Mouse (Mus musculus) embryo, embryonic 11 days (tissue): Measurements from ENCODE around the gene Oaz2.
"Not testable (repeated sequence)": the region's sequence is repeated elsewhere in the genome, so short reads cannot be mapped to it uniquely, and the experiment has no call there.

ENCODE experiments used
- DNase-seq: peaks from one replicate; pipeline ENCODE4 v3.0.0-alpha.2; 2015

Oaz2 gene

DNA sequence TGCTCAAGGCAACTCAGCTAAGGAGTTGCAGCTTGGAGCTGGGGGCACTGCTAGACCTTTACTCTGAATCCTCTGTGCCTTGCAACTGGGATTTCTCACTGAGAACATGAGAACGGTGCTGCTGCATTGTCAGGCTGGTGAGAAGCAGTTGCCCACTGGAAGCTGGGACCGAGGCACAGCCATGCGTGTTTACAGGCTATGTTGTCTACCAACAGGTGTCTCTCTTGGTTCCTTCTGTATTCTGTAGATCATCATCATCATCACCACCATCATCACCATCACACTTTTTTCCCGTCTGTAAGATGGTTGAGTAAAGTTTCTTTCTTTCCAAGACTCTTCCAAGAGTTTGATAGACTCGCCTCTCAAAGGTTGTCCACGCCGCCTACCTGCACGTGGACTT lies at the start of gene Oaz2:
Oaz2 (plus strand) TSS at position 301 of the 400 bp plus-strand sequence.
- DNase-seq: no peak

GRCm38 (mm10) chr9:65619311-65619710 lies 48.5 kb upstream of the Oaz2 start:
- no peak for DNase-seq

GRCm38 (mm10) chr9:65621196-65621595 lies 46.6 kb upstream of the Oaz2 start:
- DNase-seq: no peak

GRCm38 (mm10) chr9:65621666-65622065 lies 46.1 kb upstream of the Oaz2 start:
- DNase-seq: no peak

DNA sequence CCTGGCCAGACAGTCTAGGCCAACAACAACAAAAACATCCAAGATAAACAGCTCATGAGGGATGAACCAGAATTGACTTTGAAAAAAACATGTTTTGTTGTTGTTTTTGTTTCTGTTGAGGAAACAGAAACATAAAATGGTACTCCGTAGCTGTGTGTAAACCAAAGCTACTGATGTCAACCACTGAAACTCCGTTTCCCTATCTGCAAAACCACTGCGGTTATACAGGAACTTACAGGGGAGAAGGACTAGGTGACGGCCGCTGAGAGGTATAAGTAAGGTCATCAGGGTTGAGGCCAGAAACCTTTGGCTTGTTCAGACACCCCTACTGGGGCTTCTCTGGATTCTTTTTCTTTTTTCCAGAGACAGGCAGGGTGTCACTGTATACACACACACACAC lies 45.0 kb upstream of the Oaz2 start:
- DNase-seq: no peak

GRCm38 (mm10) chr9:65624266-65624665 lies 43.5 kb upstream of the Oaz2 start:
- DNase-seq: no peak

GRCm38 (mm10) chr9:65629025-65629766 lies 38.6 kb upstream of the Oaz2 start, which contains the start of gene Rbpms2:
TSS of gene Rbpms2 (plus strand) at chr9:65629648.
- peak; percentile 41 for DNase-seq

DNA sequence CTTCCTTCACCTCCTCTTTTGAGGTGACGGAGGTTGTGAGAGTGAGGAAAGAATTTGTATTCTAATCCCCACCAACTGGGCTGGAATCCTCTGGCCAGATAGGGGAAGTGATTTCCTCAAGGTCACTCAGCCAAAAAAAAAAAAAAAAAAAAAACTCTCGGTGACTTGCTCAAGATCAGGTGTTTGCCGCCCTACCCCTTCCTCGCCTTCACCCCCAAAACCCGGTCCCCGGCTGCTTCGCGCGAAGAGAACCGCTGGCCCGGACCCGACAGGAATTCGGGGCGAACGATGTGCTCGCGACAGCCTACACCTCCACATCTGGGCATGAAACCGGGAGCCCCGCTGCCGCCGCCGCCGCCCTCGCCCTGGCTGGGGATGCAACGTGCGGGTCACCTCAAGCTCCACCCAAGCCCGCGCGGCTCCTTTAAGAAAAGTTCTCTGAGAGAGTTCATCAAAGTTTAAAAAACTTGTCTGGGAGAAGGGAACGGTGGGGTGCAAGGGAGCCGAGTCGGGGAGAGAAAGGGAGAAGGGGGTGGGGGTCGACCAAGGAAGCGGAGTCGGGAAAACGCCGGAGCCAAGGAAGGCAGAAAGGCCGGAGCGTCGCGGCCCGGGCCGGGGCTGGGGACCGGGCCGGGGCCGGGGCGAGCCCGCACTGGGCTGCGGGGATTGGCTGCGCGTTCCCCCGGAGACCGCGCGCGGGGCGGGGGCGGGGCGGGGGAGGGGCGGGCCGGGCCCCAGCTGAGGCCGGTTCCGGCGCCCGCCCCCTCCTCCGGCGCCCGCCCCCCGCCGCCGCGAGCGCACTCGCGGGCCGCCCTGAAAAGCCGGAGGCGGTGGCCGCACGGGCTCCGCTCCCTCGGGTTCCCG lies 37.8 kb upstream of the Oaz2 start:
- DNase-seq: peak; percentile 80

DNA sequence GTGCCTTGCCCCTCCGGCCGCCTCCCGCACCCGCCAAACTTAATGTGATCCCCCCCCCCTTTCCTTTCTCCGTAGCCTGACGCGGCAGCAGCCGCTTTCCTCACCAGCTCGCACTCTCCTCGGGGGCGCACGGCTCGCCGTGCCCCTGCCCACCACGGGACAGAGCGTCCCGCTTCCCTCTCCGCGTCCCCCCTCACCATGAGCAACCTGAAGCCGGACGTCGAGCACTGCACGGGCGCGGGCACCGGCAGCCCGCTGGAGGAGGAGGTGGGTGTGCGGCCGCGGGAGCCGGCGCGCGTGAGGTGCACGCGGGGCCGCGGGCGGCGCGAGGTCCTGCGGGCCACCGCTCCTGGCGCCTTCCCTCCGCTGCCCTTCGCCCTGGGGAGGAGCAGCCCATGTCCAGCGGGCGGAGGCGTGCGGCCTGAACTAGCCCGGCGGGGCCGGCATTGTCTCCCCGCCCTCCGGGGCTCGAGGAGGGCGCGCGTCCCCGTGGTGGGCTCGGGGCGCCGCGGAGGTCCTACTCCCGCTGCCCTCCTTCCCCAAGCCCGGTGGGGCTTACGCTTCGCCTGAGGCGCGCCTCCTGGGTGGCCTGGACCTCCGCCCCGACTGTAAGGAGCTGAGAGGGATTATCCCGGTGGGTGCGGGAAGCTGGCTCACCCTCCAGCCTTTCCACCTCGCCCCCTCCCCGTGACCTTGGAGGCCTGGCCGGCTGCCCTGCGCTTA lies 37.0 kb upstream of the Oaz2 start:
- DNase-seq: peak; percentile 71

GRCm38 (mm10) chr9:65631354-65632021 lies 36.3 kb upstream of the Oaz2 start:
- DNase-seq: peak; percentile 8

DNA sequence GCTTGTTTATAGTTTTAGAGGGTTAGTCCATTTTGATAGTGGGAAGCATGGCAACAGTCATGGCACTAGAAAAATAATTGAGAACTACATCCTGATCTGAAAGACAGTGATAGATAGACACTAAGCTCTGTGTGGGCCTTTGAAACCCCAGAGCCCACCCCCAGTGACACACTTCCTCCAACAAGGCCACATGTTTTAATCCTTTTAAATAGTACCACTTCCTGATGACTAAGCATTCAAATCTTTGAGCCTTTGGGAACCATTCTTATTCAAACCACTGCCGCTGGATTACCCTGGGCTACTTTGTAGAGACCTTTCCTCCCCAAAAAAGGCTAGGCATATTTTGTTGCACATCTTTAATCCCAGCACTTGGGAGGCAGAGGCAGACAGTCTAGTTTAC lies 32.0 kb upstream of the Oaz2 start:
- no peak for DNase-seq

DNA sequence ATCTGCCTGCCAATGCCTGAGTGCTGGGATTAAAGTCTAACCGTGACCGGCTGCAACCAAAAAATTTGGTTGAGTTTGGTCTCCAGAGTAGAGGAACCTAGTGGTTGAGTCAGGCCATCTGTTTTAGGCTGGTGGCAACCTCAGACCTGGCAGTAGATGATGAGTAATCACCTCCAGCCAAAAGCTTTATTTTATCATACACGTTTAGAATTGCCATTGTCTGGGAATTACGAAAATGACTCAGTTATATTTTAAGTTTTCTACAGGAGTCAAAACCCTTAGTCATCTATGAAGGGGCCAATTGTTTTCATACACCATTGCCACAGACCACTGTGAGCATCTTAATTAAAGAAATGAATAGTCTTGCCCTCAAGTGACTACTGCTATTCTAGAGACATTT lies 30.9 kb upstream of the Oaz2 start:
- DNase-seq: no peak

- no peak for DNase-seq
Measured at GRCm38 (mm10) chr9:65639065-65639464, 28.7 kb upstream of the Oaz2 start.

DNA sequence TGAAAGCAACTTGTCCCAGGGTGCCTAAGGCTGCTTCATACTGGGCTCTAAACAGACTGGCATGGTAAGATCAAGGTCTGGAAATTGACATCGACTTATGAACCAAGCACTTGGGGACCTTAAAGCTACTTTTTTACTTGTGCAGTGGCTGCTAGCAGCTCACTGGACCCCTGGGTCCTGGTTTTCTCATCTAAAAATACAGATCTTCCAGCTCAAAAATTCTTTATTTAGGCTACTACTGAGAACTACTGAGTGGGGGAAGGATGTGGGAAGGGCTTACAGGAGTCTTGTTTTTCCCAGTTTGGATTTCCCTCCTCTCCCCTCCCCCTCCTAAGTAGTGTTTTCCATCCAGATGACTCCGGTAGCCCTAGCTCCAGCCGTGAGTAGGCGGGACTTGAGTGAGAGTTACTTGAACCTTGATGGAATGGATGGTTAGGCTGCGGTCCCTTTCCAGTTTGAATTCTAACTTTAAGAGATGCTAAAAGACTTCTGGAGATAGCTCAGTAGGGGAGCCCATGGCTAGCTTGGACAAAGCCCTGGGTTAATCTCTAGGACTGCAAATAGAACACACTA lies 26.9 kb upstream of the Oaz2 start:
- peak; percentile 79 for DNase-seq

GRCm38 (mm10) chr9:65641446-65642052 lies 26.3 kb upstream of the Oaz2 start:
- DNase-seq: peak; percentile 22

GRCm38 (mm10) chr9:65642546-65642945 lies 25.3 kb upstream of the Oaz2 start:
- DNase-seq: no peak

- no peak for DNase-seq
Measured at GRCm38 (mm10) chr9:65644960-65645359, 22.8 kb upstream of the Oaz2 start.

- DNase-seq: no peak
Measured at GRCm38 (mm10) chr9:65645984-65646383, 21.8 kb upstream of the Oaz2 start.

- DNase-seq: no peak
Measured at GRCm38 (mm10) chr9:65646782-65647181, 21.0 kb upstream of the Oaz2 start.

GRCm38 (mm10) chr9:65648730-65649129 lies 19.1 kb upstream of the Oaz2 start:
- DNase-seq: no peak

DNA sequence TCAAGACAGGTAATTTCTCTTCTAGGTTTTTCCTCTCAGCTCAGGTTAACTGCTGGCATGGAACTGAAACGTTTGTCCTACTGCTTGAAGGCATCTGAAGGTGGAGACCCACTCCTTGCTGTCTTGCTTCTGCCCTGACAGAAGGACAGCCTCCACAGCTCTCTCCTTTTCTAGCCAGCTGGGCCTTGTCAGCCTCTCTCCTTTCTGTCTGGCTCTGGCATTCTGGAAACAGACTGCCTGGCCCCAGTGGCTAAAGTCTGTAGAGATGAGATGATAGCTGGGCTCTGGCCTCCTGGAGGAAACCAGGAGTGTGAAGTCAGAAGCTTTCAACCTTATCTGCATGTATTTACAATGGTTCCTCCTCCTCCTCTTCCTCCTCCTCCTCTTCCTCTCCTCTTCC lies 17.8 kb upstream of the Oaz2 start:
- DNase-seq: no peak

DNA sequence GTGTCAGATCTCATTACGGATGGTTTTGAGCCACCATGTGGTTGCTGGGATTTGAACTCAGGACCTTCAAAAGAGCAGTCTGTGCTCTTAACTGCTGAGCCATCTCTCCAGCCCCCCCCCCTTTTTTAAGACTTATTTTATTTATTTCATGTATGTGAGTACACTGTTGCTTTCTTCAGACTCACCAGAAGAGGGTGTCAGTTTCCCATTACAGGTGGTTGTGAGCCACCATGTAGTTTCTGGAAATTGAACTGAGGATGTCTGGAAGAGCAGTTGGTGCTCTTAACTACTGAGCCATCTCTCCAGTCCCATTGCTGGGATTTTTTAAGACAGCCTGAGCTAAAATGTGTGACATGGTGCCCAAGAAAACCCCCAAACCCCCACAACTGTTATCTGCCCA lies 15.8 kb upstream of the Oaz2 start:
- DNase-seq: not testable (repeated sequence)
